Mouse (Mus musculus): ENCODE data around the gene B230307C23Rik. TPM values are rescaled to one million over a fixed set of nuclear protein-coding genes. Genes with fewer than 3 reads are reported as not detected.
A peak's percentile ranks its signal among the peaks of the same experiment; 100 is the strongest.
"Not testable (repeated sequence)": the region's sequence is repeated elsewhere in the genome, so short reads cannot be mapped to it uniquely, and the experiment has no call there.

Gene B230307C23Rik
- total RNA-seq (2021): 45.3 and 48.6 TPM in 2 replicates
- long read RNA-seq, transcript B230307C23Rik-204 (5 exons, 1,230 nt): major isoform, 8 of 24 reads
- long read RNA-seq, partial matches to known transcripts: 3 of 24 reads
- long read RNA-seq, other reads (novel, unspliced or antisense): 6 of 24 reads

DNA sequence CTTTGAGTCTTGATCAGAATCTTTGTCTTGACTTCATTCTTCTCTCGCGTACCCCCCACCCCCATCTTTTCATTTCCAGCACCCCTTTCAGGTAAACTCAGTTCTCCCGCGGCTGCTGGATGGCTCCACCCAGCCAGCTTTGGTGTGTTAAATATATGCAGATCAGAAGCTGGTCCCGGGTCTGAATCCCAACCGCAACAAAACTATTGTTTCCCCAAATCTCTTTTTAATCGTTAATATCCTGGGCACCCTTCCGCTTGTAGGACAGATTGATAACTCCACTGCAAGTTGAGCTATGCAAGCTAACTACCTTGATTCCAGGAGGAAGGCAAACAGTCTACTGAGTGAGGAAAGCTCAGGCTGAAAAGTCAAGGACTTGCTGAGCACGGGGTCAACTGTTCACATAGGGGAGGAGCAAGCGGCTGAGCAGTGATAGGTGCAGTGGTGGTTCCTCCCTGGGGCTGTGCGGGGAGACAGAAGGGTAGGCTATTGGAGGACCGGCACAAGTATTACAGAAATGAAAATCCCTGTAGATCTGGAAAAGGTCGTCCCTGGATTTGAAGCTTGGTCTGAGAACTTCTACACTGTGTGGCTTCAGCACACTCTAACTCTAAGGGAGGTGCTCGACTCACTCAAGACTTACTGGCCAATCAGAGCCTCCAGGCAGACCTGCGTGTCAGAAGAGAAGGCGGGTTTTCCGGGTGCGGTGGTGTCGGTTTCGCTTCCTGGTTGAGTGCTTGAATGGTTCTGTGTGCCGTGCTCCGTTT, at the start of gene B230307C23Rik:
B230307C23Rik (plus strand) TSS at position 700 of the 767 bp plus-strand sequence.
- DNase-seq: peak; percentile 81

DNA sequence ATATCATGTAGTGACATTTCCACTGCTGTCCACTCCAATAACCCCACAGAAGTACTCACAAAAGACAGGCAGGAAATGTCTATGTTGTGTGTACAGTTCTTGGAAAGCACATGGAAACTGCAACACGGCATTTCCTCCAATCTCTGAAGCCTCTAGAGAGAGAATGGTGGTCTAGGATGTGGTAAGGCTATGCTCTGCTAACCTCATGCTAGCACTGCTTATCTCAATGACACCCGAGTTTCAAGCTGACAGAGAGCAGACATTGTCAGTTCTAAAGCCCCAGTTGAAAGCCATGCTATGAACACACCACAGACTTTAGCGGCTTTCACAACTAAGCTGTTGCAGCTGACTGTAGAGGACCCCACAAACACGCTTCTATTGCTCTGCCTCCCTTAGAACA, 48.3 kb upstream of the B230307C23Rik start:
- no peak for DNase-seq

DNA sequence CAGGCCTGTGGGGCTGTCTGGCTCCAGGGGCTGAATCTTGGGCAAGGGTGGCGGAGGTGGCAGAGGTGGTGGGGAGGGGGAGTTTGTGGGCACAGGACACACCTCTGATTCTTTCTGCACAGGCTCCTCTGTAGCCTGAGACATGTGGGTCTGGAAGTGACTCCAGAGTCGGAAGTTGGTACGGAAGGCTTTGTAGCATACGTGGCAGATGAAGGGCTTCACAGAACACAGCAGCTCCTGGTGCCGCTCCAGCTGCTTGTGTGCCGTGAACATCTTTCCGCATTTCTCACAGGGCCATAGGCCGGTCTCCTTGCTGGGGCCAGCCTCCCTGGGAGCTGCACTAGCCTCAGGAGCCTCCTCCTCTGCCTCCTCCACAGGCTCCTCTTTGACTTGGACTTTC, 47.1 kb upstream of the B230307C23Rik start:
- DNase-seq: no peak

DNA sequence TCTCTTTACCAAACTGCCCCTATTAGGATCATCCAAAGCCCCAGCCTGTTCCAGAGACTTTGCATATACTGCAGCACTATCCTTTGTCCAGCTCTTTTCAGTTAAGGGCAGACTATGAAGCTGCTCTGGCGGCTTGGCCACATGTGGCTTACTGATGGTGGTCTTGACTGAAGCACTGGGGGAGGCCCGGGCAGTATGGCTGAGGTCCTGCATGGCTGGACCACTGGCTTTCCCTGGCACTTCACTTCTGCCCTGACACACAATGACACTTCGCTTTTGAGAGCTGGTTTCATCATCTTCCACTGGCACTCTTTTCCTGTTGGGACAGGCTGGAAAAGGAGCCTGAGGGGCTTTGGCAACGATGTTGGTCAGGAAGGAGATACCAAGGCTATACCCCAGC, 44.7 kb upstream of the B230307C23Rik start:
- DNase-seq: no peak

DNA sequence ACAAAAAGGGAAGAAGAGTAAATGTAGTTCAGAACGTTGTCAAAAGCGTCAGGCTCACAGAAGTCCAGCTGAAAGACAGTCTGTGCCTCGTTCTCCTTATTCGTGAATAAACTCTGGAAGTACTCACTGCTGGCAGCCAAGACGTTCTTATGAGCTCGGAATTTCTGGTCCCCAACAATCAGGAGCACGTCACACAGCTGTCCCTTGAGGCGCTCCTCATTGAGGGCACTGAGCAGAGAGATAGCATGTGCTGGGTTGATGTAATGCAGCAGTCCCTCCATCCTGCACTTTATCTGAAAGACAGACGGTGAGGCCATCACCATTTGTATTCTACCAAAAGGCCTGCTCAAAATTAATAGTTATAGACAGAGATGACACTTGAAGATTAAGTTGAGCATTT, 44.3 kb upstream of the B230307C23Rik start:
- no peak for DNase-seq

DNA sequence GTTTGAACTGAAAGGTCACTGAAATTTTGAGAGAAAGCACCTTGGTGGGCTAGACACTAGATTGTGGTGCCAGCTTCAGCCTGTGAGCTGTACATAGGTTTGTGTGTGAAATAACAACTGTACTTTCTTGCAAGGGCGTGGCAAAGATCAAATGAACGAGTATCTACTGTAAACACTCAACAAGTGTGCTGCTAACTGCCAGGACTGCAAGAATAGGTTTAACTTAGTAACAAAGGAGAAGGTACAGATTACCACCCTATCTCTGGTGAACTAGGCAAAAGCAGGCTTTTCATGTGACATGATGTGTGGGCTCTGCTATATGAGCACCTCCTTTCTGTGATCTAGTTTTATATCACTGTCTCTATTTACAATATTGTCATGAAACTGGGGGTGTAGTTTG, 43.8 kb upstream of the B230307C23Rik start:
- DNase-seq: no peak

DNA sequence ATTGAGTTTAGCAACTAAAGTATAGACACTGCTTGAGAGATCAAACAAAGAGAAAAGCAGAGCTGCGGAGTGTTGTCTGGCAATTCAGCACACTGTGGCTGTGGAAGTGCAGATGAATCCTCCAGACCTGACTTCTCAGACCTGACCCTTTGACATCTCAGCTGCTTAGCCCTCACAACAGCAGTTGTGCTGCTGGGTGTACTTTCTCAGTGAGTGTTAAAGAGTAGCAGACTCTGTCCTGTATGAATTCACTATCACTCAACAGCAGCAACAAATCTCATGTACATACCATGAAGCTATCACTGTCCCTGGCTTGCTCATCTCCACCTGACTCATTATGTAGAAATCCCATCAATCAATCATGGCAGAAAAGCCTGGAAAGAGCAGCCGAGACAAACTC, 41.1 kb upstream of the B230307C23Rik start:
- DNase-seq: no peak

DNA sequence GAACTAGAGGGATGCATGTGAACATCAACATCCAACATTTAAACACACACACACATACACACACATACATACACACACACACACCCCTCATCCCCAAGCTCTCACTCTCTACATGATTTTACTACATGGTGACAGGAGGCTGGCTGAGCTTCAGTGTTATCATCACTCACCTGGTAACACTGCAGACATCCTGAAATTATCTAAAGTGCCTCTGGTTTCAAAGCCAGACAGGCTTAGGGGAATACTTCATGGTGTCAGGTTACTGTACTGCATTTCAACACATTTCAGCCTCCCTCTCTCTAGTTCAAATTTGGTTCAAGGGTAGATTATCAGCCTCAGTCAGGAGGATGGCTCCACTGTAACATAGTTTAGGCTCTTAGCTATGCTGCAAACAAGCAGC, 39.5 kb upstream of the B230307C23Rik start:
- no peak for DNase-seq

DNA sequence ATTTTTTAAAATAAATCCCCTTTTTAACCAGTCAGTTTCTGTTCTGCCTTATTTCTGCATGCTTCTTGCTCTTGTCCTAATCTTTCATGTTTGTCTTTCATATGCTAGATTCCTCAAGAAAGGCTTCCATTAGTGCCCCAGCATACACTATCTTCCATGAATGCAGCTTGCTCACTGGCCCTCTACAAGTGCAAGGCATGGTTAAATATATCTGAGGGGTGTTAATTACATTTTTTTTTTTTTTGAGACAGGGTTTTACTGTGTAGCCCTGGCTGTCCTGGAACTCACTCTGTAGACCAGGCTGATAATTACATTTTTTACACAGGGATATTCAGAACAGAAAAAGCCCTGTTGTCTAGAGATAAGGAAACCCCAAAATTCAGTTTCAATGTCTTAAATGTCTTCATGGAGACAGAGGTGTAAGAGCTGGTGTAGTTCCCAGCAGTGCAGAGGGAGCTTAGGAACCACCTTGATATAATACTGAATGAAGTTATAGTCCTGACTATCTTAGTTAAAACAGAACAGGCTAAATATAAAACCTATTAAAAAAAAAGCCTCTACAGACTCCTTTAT, 38.6 kb upstream of the B230307C23Rik start:
- DNase-seq: no peak

DNA sequence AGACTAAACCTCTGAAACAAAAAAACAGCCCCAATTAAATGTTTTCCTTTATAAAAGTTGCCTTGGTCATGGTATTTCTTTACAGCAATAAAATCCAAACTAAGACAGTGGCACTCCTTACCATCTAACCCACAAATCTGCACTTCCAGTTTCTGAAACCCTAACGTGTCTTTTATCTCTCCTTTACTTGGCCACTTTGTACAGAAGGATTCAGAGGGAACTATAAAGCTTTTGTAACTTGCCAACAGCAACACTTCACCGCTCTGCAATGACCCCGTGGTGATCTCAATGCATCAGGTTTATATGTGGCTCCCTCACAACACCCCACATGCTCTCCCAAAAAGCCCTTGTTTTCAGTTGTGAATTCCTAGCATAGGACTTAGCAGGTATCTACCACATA, 36.8 kb upstream of the B230307C23Rik start:
- no peak for DNase-seq

DNA sequence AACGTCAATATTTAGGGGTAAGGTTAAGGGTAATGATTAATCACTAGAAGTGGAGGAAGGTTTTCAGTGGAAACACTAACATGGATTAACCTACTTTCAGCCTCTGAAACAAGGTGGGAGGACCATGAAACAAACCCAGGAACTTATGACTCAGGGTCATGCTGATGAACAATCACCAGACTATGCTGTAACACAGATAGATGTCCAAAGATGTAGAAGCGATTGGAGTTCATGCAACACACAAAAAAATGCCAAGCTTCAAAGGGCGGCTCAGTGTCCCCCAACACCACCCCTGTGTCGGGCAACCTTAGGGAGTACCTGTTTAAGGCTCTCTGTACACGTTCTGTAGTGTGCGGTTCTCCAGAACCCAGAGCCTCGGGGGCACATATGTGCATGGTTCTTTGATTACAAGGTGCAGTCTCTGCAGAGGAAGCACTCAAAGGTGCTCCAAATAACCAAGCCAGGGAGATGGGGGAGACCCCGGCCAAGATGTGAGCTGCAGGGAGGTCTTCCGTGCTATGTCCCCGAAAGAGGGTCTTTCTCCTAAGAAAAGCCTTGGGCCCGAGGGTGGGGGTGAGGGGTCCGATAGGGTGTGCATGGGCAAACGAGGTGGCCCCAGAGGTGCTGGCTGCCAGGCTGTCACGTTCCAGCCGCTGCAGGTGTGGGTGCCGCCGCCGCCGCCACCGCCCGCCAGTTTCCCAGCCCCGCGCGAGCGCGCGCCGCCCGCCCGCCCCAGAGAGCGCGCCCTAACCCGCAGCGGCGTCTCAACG, 35.5 kb upstream of the B230307C23Rik start:
- DNase-seq: peak; percentile 9

DNA sequence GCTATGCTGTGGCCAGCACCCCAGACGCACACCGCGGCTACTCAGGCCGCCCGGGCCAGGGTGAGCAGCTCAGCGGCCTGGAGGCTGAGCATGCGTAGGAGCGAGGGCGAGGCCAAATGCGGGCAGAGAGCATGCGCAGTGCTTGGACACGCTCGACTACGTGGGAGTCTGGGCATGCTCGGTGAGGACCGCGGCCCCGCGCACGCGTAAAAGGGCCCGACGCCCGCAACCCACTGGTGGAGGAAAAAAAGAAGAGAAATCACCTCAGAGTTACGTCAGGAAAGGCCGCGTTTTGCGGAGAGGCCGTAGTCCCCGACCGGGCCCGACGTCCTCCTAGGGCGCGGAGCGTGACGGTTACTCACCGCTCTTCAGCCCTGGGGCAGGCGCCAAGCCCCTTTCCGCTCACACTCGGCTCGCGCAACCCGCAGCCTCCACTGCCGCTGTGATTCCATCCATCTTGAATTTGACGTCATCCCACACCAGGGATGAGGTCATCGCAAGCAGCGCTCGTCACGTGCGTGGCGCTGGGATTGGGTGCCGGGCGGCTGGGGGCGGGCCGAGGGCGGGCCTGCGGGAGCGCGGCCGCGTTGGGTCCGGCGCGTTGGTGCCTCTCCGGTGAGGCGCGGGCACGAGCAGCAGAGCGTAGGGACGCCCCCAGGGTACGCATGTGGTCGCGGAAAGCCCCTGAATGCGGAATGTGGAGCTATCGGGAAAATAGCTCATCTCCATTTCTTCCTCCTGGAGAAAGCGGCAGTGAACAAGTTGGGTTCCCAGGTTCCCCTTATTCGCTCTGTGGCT, 34.8 kb upstream of the B230307C23Rik start, which contains the start of the genes C2cd2 and Zbtb21:
C2cd2 (minus strand) TSS at position 448 of the 798 bp plus-strand sequence.
Zbtb21 (minus strand) TSS at position 472 of the 798 bp plus-strand sequence.
- peak; percentile 98 for DNase-seq

DNA sequence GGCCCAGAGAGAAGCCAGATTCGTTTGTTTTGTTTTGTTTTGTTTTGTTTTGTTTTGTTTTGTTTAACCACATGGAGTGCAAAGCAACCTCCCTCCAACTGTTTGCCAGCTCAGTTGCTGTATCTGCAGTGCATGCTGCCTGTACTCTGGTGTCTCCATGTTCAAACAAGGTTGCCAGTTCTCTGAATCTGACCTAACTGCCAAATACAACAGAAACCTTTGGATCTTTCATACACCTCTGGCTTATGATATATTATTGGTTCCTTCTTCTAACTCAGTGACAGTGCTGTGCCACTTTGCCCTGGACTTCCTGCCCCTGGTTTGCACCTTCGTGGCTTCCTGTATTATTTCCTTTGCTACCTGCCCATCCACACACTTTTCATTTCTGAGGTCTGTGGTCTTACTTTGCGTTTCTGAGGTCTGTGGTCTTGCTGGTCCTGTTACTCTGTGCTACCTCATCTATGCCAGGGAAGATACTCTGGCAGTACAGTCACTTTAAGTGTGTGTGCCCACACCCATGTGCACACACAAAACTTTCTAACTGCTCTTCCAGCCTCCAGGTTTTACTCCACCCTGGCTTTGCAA, 33.1 kb upstream of the B230307C23Rik start:
- DNase-seq: no peak

DNA sequence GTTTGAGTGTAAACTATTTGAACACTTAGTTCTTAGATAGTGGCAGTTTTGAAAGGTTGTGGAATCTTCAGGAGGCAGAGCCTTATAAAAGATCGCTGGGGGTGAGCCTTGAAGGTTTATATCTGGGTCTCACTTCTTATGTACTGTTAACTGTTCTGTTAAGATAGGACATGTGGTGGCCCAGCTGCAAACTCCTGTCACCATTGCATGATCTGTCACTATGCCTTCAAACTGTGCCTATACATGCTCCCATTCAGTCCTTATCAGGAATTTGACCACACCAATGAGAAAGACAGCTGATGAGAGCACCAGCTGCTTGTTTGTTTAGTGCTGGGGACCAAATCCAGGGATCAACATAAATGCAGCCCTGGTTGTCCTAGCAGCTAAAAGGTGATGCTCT, 19.8 kb upstream of the B230307C23Rik start:
- DNase-seq: no peak

DNA sequence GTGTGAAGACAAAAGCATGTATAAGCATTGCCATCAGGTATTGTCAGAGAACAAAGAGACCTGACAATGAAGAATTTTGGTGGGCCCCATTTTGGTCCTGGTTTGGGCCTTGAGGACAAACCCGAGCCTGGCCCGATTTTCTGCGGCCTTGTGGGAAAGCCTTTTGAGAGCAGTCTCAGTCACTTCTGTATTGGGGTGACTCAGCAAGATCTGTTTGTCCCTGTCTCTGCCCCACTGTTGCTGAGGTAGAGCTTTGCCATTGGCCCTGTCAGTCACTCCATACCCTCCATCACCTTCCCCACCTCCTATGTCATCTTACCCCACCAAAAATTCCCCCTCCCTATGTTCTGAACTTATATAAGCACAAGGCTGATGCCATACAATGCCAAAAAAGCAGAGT, 19.4 kb upstream of the B230307C23Rik start:
- DNase-seq: no peak

DNA sequence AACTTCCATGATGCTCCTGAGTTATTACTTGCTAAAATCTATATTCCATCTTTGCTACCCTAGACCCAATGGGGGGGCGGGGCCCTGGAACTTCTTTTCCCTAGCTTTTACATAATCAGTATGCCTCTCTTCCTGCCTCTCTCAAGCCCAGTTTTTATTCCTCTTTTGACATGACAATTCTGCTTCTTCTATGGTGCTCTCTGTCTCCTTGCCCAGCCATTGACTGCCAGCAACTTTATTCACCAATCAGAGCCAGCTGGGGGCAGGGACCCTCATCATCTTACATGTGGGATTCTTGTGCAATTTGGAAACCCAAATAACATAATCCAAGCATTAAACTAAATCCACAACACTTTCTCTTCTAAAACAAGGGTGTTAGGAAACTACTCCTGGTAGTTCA, 15.8 kb upstream of the B230307C23Rik start:
- no peak for DNase-seq

DNA sequence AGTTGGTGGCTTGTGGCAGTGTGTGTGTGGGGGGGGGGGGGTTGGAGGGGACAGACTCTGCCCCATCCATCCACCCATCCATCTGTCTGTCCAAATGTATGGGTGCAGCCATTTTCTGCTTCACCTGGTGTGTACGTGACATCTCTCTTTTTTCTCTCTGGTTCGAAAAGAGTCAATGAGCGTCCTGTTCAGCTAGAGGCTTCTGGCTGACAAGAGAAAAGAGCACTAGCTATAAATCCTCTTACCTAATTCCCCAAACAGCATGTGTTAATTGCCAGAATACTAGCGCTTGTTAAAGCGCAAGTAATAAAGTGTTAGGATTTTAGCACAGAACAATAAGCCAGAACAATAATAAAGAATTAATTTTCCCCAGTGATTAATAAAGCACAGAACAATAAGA, 12.5 kb upstream of the B230307C23Rik start:
- no peak for DNase-seq

DNA sequence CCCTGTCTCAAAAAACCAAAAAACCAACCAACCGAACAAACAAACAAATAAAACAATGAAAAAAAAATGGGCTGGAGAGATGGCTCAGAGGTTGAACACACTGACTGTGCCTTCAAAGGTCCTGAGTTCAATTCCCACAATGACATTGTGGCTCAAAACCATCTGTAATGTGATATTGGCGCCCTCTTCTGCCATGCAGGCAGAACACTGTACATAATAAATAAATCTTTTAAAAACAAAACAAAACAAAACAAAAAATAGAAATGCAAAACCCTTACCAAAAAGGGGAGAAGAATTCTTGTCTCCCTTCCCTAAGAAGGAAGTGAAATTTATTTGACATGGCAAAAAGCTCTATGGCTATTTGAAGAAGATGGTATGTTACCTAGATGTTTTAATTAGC, 5.6 kb upstream of the B230307C23Rik start:
- no peak for DNase-seq

DNA sequence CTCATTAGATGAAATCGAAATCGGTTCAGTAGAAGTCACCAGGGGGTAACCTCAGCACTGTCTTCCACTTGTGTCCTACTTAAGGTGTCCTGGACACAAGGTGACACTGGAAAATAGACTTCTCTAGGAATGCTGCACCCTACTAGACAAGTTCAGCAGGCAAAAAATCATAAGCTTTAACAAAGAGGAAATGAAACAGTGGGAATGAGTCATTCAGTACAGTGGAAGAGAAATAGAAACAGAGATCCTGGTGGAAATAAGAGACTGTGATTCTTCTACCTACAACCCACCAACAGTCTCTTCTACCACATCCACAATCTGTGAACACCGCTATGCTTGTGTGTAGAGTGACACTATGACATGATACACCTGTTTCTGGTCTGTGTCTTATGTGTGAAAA, 4.6 kb upstream of the B230307C23Rik start:
- not testable (repeated sequence) for DNase-seq

DNA sequence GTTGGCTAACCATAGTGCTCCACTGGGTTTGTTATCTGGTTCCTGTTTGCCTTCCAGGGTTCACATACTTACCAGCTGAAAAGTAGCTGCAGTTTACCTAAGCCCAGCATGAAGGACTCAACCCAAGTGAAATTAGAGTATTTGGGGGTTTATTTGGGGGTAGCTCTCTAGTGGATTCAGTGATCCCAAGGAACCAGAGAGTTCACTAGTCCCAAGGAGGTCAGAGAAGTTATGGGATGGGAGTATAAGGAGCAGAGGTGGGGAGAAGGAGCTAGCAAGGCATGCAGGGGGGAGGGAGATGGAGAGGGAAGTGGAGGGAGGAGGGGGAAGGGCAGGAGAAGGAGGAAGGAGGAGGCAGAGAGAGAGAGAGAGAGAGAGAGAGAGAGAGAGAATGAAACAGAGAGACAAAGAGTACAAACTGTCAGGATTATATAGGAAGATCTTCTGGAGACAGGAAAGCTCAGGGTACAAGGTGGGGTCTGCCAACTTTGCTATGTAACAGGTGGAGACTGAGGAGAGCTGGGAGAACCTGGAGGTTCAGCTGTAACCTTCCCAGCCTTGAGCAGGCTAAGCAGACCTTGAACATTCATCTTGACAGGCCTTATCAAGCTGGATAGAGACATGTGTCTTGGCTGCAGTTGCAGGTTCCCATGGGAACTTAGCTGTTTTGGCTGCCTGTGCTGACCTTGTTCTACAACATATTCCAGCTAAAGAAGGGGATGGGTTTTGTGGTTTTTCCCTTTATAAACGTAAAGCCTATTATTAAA, 1.1 kb upstream of the B230307C23Rik start:
- peak; percentile 47 for DNase-seq

DNA sequence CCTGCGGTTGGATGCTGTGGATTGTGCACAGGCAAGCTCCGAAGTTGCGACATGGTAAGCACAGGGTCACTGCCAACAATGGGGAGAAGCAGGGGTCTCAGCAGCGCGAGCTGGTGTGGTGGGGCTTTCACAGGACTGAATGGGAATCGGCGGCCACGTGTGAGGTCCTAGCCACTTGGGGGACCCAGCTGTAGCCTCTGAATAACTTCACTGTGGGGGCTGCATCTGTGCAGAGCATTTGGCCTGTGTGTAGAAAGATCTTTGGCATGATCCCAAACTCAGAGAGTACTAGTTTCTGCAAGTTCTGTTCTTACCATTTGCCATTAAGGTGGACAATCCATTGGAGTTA, 242 bp downstream of the B230307C23Rik start:
- not testable (repeated sequence) for DNase-seq

Data from adrenal gland, postnatal 25 days (tissue).